Mouse (Mus musculus): Measurements from ENCODE around the gene Aldh6a1.

Gene Aldh6a1

GRCm38 (mm10) chr12:84416834-84417604, 33.8 kb downstream of the Aldh6a1 start, which contains the start of gene Rnf113a2:
Gene Rnf113a2, plus strand, starts transcription at chr12:84417196.
- in situ Hi-C loops (cut with MseI, MboI), result no loop called here

GRCm38 (mm10) chr12:84408819-84409507, 41.8 kb downstream of the Aldh6a1 start, which contains the start of the genes Entpd5 and Bbof1:
Gene Entpd5, minus strand, starts transcription at chr12:84409029.
Gene Bbof1, plus strand, starts transcription at chr12:84409071.
- in situ Hi-C loops (cut with MseI, MboI), result no loop called here

GRCm38 (mm10) chr12:84407874-84408818, 42.7 kb downstream of the Aldh6a1 start:
- in situ Hi-C loops (cut with MseI, MboI), result no loop called here

GRCm38 (mm10) chr12:84407259-84407658, 43.5 kb downstream of the Aldh6a1 start:
- in situ Hi-C loops (cut with MseI, MboI), result no loop called here

GRCm38 (mm10) chr12:84404541-84404940, 46.3 kb downstream of the Aldh6a1 start:
- in situ Hi-C loops (cut with MseI, MboI), result no loop called here

GRCm38 (mm10) chr12:84402923-84403322, 47.9 kb downstream of the Aldh6a1 start:
- in situ Hi-C loops (cut with MseI, MboI), result no loop called here

DNA sequence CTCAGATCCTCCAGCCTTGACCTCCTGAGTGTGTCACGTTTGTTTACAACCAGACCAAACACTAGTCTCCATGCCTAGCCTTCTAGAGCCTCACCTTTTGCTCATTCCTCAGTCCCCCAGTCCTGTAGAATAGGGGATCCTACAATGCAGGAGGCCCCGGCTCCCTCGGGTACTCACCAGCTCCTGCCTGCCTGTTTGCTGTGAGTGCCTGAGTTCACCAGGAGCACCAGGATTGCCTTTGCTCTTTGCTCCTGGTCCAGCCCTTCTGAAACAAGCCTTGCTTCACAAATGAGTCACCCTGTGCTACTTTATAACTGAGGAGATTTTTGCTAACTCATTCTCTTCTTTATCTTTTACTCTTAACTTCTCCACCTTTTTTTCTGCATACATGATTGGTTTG, 50.2 kb downstream of the Aldh6a1 start:
- in situ Hi-C loops (cut with MseI, MboI), result no loop called here

- in situ Hi-C loops (cut with MseI, MboI), result no loop called here
Observed at GRCm38 (mm10) chr12:84400068-84400467, 50.7 kb downstream of the Aldh6a1 start.

DNA sequence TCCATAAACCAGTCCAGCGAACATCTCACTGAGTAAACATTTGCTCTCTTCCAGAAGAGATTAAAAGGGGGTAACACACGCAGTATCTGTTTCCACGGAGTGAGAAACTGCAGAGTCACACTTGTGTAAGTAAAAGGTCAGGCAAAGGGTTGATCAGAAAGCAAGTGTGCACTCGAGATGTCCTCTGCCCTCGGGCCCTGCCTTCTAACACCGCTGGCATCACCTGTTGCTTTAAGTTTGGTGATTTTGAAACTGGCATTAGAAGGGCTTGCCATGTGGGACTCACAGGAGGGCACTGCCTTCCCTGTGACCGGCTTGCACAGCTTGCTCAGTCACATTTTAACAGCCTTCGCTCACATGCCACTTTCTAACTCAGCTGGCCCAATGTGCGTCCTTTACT, 51.1 kb downstream of the Aldh6a1 start:
- in situ Hi-C loops (cut with MseI, MboI), result no loop called here

GRCm38 (mm10) chr12:84399135-84399534, 51.7 kb downstream of the Aldh6a1 start:
- in situ Hi-C loops (cut with MseI, MboI), result no loop called here

GRCm38 (mm10) chr12:84398629-84399028, 52.2 kb downstream of the Aldh6a1 start:
- in situ Hi-C loops (cut with MseI, MboI), result no loop called here

- in situ Hi-C loops (cut with MseI, MboI), result no loop called here
Observed at GRCm38 (mm10) chr12:84397685-84398084, 53.1 kb downstream of the Aldh6a1 start.

- in situ Hi-C loops (cut with MseI, MboI), result no loop called here
Observed at GRCm38 (mm10) chr12:84396947-84397679, 53.7 kb downstream of the Aldh6a1 start.

- in situ Hi-C loops (cut with MseI, MboI), result no loop called here
Observed at GRCm38 (mm10) chr12:84393847-84394246, 57.0 kb downstream of the Aldh6a1 start.

- in situ Hi-C loops (cut with MseI, MboI), result no loop called here
Observed at GRCm38 (mm10) chr12:84392681-84393080, 58.1 kb downstream of the Aldh6a1 start.

GRCm38 (mm10) chr12:84390336-84390735, 60.5 kb downstream of the Aldh6a1 start:
- in situ Hi-C loops (cut with MseI, MboI), result no loop called here

DNA sequence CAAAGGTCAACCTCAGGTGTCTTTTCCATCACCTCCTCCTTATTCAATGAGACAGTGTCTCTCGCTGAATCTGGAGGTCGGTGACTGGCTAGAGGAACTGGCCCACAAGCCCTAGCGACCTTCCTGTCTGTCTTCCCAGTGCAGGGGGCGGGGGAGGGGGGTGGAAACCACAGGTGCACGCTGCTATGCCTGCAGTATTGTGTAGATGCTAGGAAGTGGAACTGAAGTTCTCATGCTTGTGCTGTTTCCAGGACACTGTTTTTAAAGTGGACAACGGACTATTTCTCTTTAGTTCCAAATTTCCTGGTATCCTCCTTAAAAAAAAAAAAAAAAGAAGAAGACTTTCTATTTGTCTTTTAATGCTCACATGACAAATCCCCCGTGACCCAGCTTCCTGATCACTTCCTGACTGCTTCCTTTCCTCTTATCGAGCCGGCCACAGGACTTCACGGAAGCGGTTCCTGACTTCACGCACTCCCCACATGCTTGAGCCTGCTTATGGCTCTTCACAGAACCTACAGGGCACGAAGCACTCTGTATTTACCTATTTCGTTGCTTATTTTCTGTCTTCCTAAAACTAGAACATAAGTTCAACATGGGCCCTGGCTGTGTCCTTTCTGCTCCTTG, 61.9 kb downstream of the Aldh6a1 start:
- in situ Hi-C loops (cut with MseI, MboI), result no loop called here

GRCm38 (mm10) chr12:84388097-84388496, 62.7 kb downstream of the Aldh6a1 start:
- in situ Hi-C loops (cut with MseI, MboI), result no loop called here

- in situ Hi-C loops (cut with MseI, MboI), result no loop called here
Observed at GRCm38 (mm10) chr12:84385408-84385807, 65.4 kb downstream of the Aldh6a1 start.

DNA sequence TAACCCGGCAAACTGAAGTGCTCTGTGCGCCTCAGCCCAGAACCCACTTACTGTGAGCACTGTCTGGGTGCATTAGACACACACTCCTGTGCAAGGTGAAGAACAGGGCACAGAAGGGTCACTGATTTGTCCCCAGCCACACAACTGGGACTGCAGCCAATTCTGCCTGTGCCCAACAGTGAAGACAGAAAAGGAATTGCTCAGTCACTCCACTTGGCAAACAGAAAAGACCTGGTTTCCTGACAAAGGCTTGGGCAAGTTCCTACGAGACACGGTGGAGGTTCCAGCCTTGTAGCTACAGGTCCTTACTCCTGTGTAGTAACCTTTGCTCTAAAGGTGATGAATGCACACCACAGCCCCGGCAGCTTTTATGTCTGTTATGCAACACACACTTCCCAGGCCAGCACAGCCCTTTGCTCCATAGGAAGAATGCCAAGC, 66.1 kb downstream of the Aldh6a1 start:
- in situ Hi-C loops (cut with MseI, MboI), result no loop called here

DNA sequence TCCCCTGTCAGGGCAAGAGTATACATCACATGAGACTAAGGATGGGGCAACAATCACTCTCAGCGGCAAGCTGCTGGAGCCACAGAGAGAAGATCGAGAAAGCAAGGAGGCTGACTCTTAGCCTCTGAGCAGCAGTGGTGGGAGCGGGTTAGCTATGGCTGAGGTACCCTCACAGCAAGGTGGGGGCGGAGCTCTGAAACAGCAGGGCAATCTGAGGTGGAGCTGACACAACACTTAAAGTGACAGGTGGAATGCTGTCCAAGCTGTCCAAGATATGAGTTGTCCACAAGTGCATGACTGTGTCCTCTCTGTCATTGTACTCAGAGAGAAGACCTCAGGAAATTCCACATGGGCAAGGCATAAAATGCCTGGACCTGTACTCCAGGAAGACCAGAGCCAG, 68.4 kb downstream of the Aldh6a1 start:
- in situ Hi-C loops (cut with MseI, MboI), result no loop called here

All from mouse trophoblast stem cell (cell line).